Mouse (Mus musculus) CH12.LX (cell line): ENCODE data around the gene Slc44a4.

ENCODE experiments used
- BHLHE40 ChIP-seq: IDR thresholded peaks from 2 replicates; pipeline ENCODE4 v1.6.1; 2011; ENCODE audit warnings: mild to moderate bottlenecking, low read depth, low read length, improper control_type of control experiment
- CTCF ChIP-seq, 2 experiments: IDR thresholded peaks in 1 of 2; conservative IDR thresholded peaks in 1 of 2; 2 replicates each; pipeline ENCODE4 v1.5.1; 2011 to 2012; ENCODE audit warnings: low read depth in 2 of 2, low read length in 2 of 2, improper control_type of control experiment in 1 of 2, inconsistent platforms in 1 of 2, mild to moderate bottlenecking in 1 of 2, moderate library complexity in 1 of 2
- E2F4 ChIP-seq: IDR thresholded peaks from 2 replicates; pipeline ENCODE4 v1.6.1; 2011; ENCODE audit warnings: low read depth, low read length, improper control_type of control experiment; ENCODE audit not compliant: insufficient replicate concordance
- EP300 ChIP-seq: IDR thresholded peaks from 2 replicates; pipeline ENCODE4 v1.6.1; 2011; ENCODE audit warnings: low read length, improper control_type of control experiment
- HCFC1 ChIP-seq: IDR thresholded peaks from 2 replicates; pipeline ENCODE4 v1.6.1; 2012; ENCODE audit warnings: low read depth, mild to moderate bottlenecking, inconsistent platforms, low read length, improper control_type of control experiment
- IRF4 ChIP-seq: IDR thresholded peaks from 2 replicates; pipeline ENCODE4 v1.6.1; 2014; ENCODE audit warnings: low read depth, mild to moderate bottlenecking, inconsistent platforms, low read length, improper control_type of control experiment
- KAT2A ChIP-seq: IDR thresholded peaks from 2 replicates; pipeline ENCODE4 v1.6.1; 2012; ENCODE audit warnings: low read length, improper control_type of control experiment, inconsistent platforms; ENCODE audit not compliant: insufficient replicate concordance
- MAFK ChIP-seq: IDR thresholded peaks from 2 replicates; pipeline ENCODE4 v1.6.1; 2011; ENCODE audit warnings: low read length, improper control_type of control experiment; ENCODE audit not compliant: insufficient replicate concordance
- MAX ChIP-seq: IDR thresholded peaks from 2 replicates; pipeline ENCODE4 v1.6.1; 2011; ENCODE audit warnings: low read length, improper control_type of control experiment
- MEF2A ChIP-seq: IDR thresholded peaks from 2 replicates; pipeline ENCODE4 v1.6.1; 2014; ENCODE audit warnings: low read depth, mild to moderate bottlenecking, inconsistent platforms, low read length, improper control_type of control experiment, borderline replicate concordance
- POLR2A ChIP-seq: IDR thresholded peaks from 2 replicates; pipeline ENCODE4 v1.6.1; 2011; ENCODE audit warnings: low read depth, mild to moderate bottlenecking, improper control_type of control experiment, low read length
- USF1 ChIP-seq: IDR thresholded peaks from 2 replicates; pipeline ENCODE4 v1.6.1; 2014; ENCODE audit warnings: low read depth, mild to moderate bottlenecking, inconsistent platforms, low read length, improper control_type of control experiment
- ZC3H11A ChIP-seq: IDR thresholded peaks from 2 replicates; pipeline ENCODE4 v1.6.1; 2012; ENCODE audit warnings: low read depth, mild to moderate bottlenecking, inconsistent platforms, low read length, improper control_type of control experiment
- ZKSCAN1 ChIP-seq: IDR thresholded peaks from 2 replicates; pipeline ENCODE4 v1.6.1; 2012; ENCODE audit warnings: low read depth, inconsistent platforms, low read length, improper control_type of control experiment, borderline replicate concordance

GRCm38 (mm10) chr17:34955884-34956283 is 41.6 kb downstream of the Slc44a4 start:
- TF ChIP-seq IRF4 (no peak), KAT2A (no peak), POLR2A (no peak), E2F4 (no peak), ZC3H11A (no peak), CTCF (conservative IDR thresholded peaks at IDR 0.05 in 1 of 2, IDR thresholded peaks at IDR 0.05 in 1 of 2; ENCODE audit: low read depth in 2 of 2, low read length in 2 of 2) (no peak), HCFC1 (no peak), BHLHE40 (no peak), MAX (no peak), EP300 (no peak), ZKSCAN1 (no peak), USF1 (no peak), MEF2A (no peak), MAFK (no peak)
